Mouse (Mus musculus) thymus, adult 2 months (tissue): Measurements from ENCODE around the gene Iqub. TPM values are rescaled to one million over a fixed set of nuclear protein-coding genes. Genes with fewer than 3 reads are reported as not detected.

Experiments
- DNase-seq: peaks from one replicate; pipeline ENCODE4 v3.0.0; 2021
- H3K27ac ChIP-seq: fragments of 200-500 bp; 2 replicates; pipeline ENCODE4 v1.5.1; 2012; ENCODE audit warnings: low read length, control low read depth; ENCODE audit not compliant: control insufficient read depth, insufficient read depth
- H3K27me3 ChIP-seq: fragments of 200-500 bp; 2 replicates; pipeline ENCODE4 v1.6.1; 2012; ENCODE audit warnings: mild to moderate bottlenecking, low read length, moderate library complexity, mixed read lengths; ENCODE audit not compliant: control insufficient read depth, insufficient read depth
- H3K36me3 ChIP-seq: fragments of 200-500 bp; 2 replicates; pipeline ENCODE4 v1.6.1; 2012; ENCODE audit warnings: mild to moderate bottlenecking, low read length, moderate library complexity; ENCODE audit not compliant: control insufficient read depth, insufficient read depth
- H3K4me1 ChIP-seq: fragments of 200-500 bp; replicated peaks from 2 replicates; pipeline ENCODE4 v1.6.1; 2012; ENCODE audit warnings: low read length; ENCODE audit not compliant: control insufficient read depth, insufficient read depth
- H3K4me3 ChIP-seq: fragments of 200-500 bp; 2 replicates; pipeline ENCODE4 v1.5.1; 2012; ENCODE audit warnings: mild to moderate bottlenecking, low read length, control low read depth, moderate library complexity; ENCODE audit not compliant: control insufficient read depth, insufficient read depth
- CTCF ChIP-seq: fragments of 200-500 bp; IDR thresholded peaks from 2 replicates; pipeline ENCODE4 v1.5.1; 2012; ENCODE audit warnings: mild to moderate bottlenecking, control low read depth, low read length, moderate library complexity, borderline replicate concordance; ENCODE audit not compliant: control insufficient read depth, poor library complexity, insufficient read depth; ENCODE audit errors: extremely low read depth
- POLR2A ChIP-seq: fragments of 200-500 bp; IDR thresholded peaks from 2 replicates; pipeline ENCODE4 v1.6.1; 2012; ENCODE audit warnings: mild to moderate bottlenecking, low read length, control low read depth, moderate library complexity; ENCODE audit not compliant: control insufficient read depth, poor library complexity, insufficient read depth; ENCODE audit errors: extremely low read depth
- WGBS: fragments of 180-500 bp; shearing (Covaris S2); methylation state at CpG from one replicate; pipeline ENCODE4 v1.1.7; 2018; 5-methylcytosine and 5-hydroxymethylcytosine counted together
- polyA plus RNA-seq: library from polyadenylated mRNA; depleted of rRNA; stranded (reverse); fragments of >200 nt; gene quantifications from 2 replicates; pipeline ENCODE4 v1.2.3, GENCODE M21; 2012

Gene Iqub
- polyA plus RNA-seq, 1 experiment, result 0.05 TPM

GRCm38 (mm10) chr6:24504141-24504540 is 10.7 kb downstream of the Iqub start:
- H3K4me3 ChIP-seq, result no peak overlapping the region
- H3K27ac ChIP-seq, result no peak overlapping the region
- no peaks in the 10 kb centered on the region for H3K4me1 ChIP-seq
- no peaks in the 10 kb centered on the region for H3K27me3 ChIP-seq
- 84% methylated on average over 2 of the region's 2 CpGs for WGBS
- H3K36me3 ChIP-seq, result no peaks in the 10 kb centered on the region
- TF ChIP-seq CTCF, result no peak
- no peak for TF ChIP-seq POLR2A
- DNase-seq, result no peak

GRCm38 (mm10) chr6:24490341-24490740 is 24.5 kb downstream of the Iqub start:
- no peak for TF ChIP-seq CTCF
- TF ChIP-seq POLR2A, result no peak
- WGBS, result 13% methylated on average over 1 of the region's 1 CpGs
- DNase-seq, result no peak
- Histone ChIP-seq H3K27ac (no peak overlapping the region), H3K27me3 (no peaks in the 10 kb centered on the region), H3K36me3 (no peaks in the 10 kb centered on the region), H3K4me3 (no peak overlapping the region), H3K4me1 (no peaks in the 10 kb centered on the region)

GRCm38 (mm10) chr6:24486530-24486929 is 28.3 kb downstream of the Iqub start:
- H3K4me3 ChIP-seq, result no peak overlapping the region
- H3K27ac ChIP-seq, result no peak overlapping the region
- TF ChIP-seq POLR2A (no peak), CTCF (no peak)
- DNase-seq, result no peak
- no peaks in the 10 kb centered on the region for H3K4me1 ChIP-seq
- no peaks in the 10 kb centered on the region for H3K27me3 ChIP-seq
- 78% methylated on average over 5 of the region's 5 CpGs for WGBS
- H3K36me3 ChIP-seq, result no peaks in the 10 kb centered on the region

- WGBS, result 93% methylated on average over 1 of the region's 1 CpGs
- Histone ChIP-seq H3K36me3 (no peaks in the 10 kb centered on the region), H3K4me3 (no peak overlapping the region), H3K27ac (no peak overlapping the region), H3K27me3 (no peaks in the 10 kb centered on the region), H3K4me1 (no peaks in the 10 kb centered on the region)
- no peak for DNase-seq
- TF ChIP-seq POLR2A (no peak), CTCF (no peak)
Observed at GRCm38 (mm10) chr6:24470571-24471132, 44.2 kb downstream of the Iqub start.

- H3K36me3 ChIP-seq, result no peaks in the 10 kb centered on the region
- WGBS, result 93% methylated on average over 2 of the region's 2 CpGs
- TF ChIP-seq CTCF (no peak), POLR2A (no peak)
- no peaks in the 10 kb centered on the region for H3K4me1 ChIP-seq
- no peak for DNase-seq
- H3K4me3 ChIP-seq, result no peak overlapping the region
- no peaks in the 10 kb centered on the region for H3K27me3 ChIP-seq
- H3K27ac ChIP-seq, result no peak overlapping the region
Observed at GRCm38 (mm10) chr6:24470135-24470534, 44.7 kb downstream of the Iqub start.

GRCm38 (mm10) chr6:24456097-24456496 is 58.8 kb downstream of the Iqub start:
- DNase-seq, result peak; percentile 19
- no peak overlapping the region for H3K4me3 ChIP-seq
- no peak for TF ChIP-seq CTCF
- no peak for TF ChIP-seq POLR2A
- H3K27ac ChIP-seq, result no peak overlapping the region
- no peaks in the 10 kb centered on the region for H3K27me3 ChIP-seq
- no peaks in the 10 kb centered on the region for H3K4me1 ChIP-seq
- H3K36me3 ChIP-seq, result no peaks in the 10 kb centered on the region
- WGBS, result 39% methylated on average over 7 of the region's 7 CpGs
